Mouse (Mus musculus): ENCODE results near the gene Slc26a3.

Slc26a3 gene
- long read RNA-seq, experiment 1: 0 reads
- long read RNA-seq, experiment 2: 0 reads

DNA sequence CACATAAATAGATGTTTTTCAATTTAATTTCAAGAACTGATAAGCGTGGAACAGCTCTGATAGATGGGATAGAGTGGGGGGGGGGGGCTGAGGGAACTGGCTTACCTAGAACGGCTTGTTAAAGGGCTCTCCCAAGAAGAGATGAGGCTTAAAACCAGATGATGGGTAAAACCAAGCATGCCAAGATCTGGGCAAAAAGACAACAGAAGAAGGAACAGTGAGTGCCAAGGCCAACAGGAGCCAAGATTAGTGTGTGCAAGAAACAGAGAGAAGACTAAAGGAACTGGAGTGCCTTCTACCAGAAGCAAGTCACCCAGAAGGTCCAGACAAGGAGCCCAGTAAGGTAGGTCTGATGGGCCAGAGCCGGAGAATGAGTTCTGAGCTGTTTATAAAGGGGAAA is at the start of gene Slc26a3:
Gene Slc26a3, plus strand, starts transcription at position 301 of the 400 bp plus-strand sequence.
- intact Hi-C loops (cut with DNase I): no loop called here

DNA sequence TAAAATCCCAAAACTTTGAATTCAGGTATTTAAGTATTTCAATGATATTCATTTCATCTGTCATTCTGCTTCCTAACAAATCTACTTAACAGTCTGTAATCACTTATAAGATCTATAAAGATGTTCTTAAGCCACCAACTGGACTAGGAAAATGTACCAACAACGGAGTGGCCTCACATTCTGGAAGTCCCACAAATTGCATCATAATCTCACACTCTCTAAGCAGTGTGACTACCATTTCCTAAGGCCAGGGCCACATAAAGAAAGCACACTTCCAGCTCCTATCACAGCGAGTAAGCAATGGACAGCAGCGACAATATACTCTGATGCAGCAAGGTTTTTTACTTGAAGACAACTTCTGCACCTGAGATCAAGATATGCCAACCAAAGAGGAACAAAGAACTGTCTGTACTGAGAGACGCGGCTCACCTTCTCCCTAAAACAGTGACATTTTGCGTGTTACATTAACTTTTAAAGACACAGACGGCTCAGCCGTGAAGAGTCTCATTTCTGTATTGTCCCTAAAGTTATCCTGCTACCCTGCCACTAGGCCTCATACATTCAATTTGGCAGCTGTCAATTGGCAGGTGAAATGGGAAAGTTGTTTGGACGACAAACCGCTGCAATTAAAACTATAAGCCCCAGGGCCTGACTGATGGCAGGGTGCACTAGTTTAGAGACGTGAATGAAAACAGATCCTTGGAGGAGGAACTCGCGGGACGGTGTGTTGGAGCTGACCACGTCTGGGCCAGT is 40.3 kb upstream of the Slc26a3 start:
- intact Hi-C loops (cut with DNase I): no loop called here

DNA sequence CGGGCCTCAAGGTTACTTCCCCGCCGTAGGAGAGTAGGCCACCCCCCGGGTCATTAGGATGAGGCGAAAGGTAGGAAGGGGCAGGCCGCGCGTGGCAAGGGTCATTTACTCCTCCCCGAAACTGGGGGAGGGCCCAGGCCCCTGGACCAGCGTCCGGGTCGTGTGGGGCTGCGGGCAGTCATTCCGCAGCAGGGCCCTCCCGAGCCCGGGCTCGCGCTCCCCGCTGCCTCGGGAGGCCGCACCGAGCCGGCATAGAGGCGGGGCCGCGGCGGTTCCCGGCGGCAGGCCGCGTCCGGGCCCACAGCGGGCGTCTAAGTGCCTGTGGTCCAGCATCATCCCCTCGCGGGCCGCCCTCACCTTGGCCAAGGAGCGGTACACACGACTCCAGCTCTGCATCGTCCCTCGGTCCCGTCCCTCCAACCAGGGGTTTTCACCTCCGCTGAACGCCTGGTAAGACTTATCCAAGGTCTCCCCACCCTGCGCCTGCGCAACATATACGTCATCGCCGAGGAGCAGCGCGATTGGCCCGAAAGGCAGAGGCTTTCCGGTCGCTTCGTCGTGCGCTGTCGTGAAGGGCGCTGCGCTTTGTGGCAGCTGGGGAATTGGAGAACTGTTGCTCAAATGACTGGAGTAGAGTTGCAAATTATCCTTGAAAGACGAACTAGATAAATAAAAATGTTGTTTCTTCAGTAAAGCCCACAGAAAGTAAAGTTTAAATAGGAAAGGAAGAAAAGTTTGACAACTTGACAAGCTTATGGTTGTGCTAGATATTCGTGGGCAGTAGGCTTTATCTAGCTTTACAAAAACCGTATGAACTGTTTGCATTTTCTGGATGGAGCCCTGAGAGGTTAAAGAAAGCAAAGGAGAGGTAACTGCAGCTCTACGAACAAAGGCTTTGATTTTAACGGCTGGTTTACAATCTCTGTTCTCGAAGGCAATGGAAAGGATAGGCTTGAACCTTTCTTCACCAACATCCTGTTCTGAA is 39.4 kb upstream of the Slc26a3 start, which contains the start of gene Dld:
Gene Dld, minus strand, starts transcription at position 510 of the 985 bp plus-strand sequence.
- intact Hi-C loops (cut with DNase I): no loop called here

DNA sequence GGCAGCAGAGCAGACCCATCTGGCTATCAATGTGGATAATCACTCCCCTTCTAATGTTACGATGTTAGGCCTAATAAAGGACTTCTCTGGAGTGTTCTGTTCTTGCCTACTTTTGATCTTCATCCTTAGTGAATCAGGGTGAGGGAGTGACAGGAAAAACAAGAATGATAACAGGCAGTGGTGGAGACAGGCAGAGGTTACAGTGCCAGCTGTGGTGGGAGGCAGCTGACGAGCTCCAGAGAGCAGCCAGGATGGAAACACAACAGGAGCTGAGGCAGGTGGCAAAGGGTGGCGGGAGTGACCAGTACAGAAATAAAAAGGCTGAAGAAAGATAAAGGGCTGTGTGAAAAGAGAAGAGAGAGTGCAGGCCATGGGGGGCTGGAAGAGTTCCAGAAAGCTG is 24.2 kb upstream of the Slc26a3 start:
- intact Hi-C loops (cut with DNase I): no loop called here

DNA sequence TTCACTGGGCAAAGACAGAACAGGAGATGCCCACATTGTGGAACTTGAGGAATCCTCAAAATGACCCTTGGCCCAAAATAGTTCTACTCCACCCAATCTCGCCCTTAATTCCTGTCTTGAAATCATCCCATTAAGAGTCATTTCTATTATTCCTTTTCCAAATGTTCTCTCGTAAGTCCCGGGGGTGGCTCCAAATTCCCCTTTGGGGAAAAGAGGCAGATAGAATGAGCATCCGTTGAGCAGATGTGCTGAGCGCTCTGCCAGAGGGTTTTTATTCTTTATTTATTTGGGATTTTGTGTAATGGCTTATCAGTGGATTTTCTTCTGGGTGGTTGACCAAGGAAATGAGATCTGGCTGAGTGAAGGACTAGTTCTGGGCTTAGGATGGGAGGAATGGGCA is 22.9 kb upstream of the Slc26a3 start:
- intact Hi-C loops (cut with DNase I): no loop called here

DNA sequence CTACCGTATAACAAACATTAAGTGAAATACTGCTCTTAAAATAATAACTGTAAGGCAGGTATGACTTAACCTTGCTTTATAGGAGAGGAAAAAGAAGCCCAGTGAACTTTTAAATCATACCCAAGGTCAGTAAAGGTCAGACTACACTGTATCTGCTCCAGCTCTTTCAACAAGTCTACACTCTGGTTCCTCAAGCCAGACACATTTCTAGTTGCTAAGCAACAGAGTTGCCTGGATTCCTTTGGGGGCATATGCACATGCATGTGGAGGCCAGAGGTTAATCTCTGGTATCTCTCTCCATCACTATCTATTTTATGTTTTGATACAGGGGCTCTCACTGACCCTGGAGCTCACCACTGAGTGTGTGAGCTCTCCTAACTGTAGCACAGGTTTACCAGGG is 21.6 kb upstream of the Slc26a3 start:
- intact Hi-C loops (cut with DNase I): no loop called here

DNA sequence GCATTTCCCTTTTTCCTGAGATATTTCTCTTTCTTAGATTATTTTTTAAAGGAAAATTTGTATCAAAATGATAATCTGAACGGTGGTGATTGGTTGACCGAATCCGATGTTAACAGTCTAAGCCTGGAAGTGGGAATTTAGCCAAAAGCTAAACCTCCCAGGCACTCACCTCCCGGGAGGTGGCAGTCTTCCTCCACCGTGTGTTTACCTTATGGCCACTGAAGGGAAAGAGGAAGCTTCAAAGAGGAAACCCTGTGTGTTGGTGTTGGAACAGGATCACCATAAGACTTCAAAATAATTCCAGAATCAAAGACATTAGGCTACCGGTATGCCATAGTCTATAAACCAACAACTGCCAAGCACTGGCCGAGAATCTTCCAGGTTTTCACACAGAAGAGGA is 21.0 kb upstream of the Slc26a3 start:
- intact Hi-C loops (cut with DNase I): loop anchor here (10.0 kb wide), 1 partner anchor 135 kb away; no protein-coding TSS in a partner anchor

DNA sequence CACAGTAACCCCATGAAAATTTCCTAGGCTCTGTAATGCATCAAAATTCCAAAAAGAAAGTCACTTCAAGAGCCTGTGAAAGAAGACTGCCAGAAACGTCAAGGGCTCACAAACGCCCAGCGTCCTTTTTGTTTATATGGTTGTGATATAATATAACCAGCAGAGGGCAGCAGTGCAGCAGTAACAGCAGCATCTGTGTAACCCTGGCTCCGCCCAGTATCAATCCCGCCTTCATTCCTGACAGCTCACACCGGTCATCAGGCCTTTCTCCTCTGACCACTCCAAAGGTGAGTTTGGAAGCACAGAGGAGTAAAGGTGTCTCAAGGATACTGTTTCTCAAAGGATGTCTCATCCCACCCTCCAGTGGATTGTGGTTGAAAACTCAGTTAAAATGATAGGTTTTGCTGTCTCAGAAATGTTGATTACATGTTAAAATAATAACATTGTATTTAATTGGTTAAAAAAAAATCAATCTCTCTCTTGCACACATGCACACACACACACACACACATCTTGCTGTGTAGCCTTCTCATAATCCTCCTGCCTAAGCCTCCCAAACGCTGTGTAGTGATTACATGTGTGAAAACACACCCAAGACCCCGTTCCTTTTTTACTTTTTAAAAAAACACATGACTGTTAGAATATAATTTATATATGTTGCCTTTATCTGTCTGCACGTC is 15.9 kb upstream of the Slc26a3 start:
- intact Hi-C loops (cut with DNase I): loop anchor here (10.0 kb wide), 1 partner anchor 130 kb away; no protein-coding TSS in a partner anchor

DNA sequence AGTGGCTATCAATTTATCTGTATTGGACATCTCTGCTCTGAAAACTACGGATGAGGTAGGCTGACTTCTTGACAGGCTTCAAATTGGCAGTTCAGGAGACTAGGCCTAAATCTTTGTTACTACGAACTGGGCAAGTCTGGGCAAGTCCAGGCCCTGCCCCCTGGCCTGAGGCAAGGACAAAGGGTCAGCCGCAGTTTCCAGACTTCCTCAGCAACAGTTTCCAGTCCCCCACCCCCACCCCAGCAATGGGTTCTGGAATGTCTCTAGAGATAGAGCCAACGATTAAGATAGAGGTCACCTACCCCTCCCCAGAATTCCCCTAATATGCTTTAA is 15.4 kb upstream of the Slc26a3 start:
- intact Hi-C loops (cut with DNase I): loop anchor here (10.0 kb wide), 1 partner anchor 130 kb away; no protein-coding TSS in a partner anchor

DNA sequence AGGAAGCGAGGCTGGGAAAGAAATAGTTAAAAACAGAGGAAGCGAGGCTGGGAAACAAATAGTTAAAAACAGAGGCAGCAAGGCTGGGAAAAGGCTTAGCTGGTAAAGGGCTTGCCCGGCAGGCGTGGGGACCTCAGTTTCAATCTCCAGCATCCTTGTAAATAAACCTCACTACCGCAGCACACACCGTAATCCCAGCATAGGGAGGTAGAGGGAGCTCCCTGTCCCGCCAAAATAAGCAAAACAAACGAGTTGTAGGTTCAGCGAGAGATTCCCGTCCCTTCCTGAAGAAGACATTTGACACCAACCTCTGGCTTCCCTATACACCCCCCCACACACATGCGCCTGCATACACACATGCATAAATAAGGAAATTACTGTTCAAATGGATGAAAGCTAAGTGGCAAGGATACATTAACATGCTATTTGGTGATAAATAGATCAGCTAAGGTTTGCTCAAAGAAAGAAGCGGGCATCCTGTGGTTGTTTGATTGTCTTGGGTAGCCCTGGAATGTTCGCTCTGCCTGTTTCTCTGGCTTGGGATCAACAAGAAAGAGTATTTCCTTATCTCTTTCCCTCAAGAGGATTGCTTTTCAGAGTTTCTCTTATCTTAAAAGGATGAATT is 14.2 kb upstream of the Slc26a3 start:
- intact Hi-C loops (cut with DNase I): loop anchor here (10.0 kb wide), 1 partner anchor 128 kb away; no protein-coding TSS in a partner anchor

DNA sequence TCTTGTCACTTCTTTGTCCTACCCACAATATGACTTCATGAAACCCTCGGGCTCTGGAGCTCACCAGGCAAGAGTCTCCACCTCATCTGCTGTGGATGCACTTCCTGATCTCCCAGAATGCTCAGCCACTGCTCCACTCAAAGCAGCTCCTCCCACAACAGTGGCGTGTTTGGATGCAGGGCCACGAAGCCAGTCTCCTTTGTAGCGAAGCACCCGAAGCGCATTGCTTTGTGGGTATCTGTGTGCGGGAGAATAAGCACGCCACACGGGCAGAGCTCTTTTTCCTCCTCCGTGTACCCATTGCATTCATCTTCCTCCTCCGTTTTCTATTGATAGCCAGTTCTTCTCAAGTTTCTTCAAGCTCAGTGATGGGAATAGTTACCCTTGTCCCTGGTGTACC is 13.4 kb upstream of the Slc26a3 start:
- intact Hi-C loops (cut with DNase I): loop anchor here (10.0 kb wide), 1 partner anchor 128 kb away; no protein-coding TSS in a partner anchor

DNA sequence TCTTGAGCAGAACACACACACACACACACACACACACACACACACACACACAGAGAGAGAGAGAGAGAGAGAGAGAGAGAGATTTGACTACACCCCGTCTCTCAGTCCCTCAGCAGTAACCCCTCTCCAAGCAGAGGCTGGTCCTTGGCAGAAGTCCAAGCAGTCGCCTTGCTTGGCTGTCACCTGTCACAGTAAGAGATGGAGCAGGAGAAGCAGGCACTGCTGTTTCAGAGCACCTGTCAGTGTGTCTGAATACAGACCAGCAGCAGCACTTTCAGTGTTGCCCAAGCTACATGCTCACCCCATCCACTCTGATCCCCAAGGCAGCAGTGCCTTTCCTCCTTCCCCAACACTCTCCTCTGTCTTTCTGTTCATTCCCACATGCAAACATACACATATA is 9.8 kb upstream of the Slc26a3 start:
- intact Hi-C loops (cut with DNase I): no loop called here

DNA sequence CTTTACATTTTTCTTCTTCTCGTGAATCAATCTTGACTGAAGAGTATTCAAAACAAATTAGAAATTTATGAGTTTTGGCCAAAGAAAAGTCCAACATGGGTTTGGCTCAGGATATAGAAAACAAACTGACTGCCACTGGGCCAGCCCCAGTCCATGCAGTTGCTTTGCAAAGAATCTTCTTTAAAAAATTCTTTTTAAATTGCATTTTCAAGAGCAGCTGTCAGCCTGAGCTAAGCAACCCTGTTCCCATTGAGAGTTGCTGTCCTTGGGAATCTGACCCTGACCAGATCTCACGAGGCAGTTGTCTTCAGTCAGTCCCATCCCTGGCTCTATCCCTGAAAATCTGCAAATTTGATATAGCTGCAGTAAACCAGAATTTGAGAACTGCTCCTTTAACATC is 8.2 kb upstream of the Slc26a3 start:
- intact Hi-C loops (cut with DNase I): no loop called here

DNA sequence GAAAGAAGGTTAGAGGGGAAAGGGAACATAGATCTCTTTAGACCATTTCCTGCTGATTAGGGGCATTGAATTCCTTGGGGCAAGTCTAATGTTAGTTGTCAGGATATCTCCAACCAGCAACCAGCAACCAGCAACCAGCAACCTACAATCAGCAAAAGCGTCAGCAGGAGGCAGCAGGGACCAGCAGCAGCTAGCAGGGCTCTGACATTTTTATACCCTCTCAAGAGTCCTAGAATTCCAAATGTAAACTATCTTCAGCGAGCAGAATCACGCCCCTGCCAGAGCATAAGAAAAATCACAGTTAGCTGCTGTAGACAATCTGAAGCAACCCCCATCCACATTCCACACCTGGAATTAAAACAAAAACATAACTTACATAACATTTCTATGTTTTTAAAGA is 3.4 kb upstream of the Slc26a3 start:
- intact Hi-C loops (cut with DNase I): no loop called here

DNA sequence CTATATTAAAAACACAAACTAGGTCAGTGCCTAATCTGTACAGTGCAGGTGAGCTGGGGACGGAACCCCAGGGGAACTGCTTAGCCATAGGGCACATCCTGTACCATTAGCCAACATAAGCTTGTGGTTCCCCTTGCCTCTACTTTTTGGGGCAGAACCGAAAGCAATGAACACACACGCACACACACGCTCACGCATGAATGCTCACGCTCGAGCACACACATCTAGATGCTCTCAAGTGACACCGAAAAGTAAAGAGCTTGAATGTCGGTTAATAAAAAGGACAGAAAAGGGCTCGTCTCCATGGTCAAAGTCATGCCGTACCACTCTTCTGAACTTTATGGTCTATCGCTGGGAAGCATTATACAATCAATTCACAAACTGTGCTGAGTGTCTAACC is 1.0 kb downstream of the Slc26a3 start:
- intact Hi-C loops (cut with DNase I): no loop called here

DNA sequence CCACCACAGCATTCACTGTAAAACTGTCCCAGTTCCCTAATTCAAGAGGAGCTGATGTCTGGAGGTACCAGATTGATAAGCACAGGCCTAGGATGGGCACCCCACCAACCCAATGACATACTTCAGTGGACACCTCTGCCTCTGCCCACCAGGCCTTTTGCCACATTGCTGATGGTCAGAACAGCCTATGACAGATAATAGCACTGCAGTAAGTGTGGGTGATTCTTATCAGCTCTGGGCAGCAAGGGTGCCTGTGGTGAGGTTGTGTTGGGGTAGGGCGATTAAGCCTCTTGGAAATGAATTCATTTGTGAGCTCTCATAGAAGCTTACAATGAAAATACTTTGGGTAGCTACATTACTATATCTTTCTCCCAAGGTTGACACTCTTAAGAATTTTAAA is 5.2 kb downstream of the Slc26a3 start:
- intact Hi-C loops (cut with DNase I): no loop called here

DNA sequence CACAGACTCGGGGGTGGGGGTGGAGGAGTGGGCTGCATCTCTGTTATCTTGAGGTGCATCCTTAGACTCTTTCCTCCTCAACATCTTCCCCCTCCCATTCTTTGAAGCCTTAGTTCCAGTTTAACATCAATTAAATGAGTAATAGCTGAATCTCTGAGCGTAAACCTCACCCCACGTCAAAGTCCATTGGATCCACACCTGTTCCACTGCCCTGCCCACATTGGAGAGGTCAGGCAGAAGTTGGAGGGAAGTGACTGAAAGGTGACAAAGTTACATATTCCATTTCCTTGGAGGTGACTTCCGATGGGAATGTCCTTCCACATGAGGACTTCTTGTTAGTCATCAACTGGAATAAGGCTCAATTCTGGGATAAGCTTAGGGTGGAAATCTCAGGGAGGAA is 7.0 kb downstream of the Slc26a3 start:
- intact Hi-C loops (cut with DNase I): no loop called here

DNA sequence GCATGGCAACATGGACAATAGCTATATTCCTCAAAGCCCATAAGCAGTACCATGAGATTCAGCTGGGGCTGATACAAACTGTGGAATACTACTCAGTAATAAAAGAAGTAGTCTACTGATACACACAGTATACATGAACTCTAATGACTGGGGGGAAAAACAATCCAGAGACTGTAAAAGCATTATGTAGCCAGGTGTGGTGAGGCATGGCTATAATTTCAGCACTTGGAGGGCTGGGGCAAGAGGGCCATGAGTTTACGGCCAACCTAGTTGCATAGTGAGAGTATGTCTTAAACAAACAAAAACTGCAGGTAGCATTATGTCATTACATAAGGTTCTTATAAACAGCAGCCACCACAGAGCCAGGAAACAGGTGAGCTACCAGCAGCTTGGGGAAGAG is 10.2 kb downstream of the Slc26a3 start:
- intact Hi-C loops (cut with DNase I): no loop called here

DNA sequence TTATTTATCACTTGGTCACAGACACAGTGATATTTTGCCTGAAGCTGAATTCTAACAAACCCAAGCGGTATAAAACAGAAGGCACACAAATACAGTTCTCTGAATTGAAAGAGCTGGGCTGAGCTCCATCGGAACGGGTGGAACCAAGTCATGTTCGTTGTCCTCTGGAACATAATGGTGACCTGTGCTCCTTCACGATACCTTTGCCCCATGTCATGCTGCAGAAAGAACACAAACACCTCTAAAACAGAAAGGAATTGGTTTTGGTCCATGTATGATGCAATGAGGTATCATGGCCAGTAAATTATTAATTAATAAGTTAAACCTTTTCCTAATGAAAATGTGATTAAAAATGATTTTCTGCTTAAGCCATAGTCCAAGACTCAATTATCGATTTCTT is 11.3 kb downstream of the Slc26a3 start:
- intact Hi-C loops (cut with DNase I): no loop called here

DNA sequence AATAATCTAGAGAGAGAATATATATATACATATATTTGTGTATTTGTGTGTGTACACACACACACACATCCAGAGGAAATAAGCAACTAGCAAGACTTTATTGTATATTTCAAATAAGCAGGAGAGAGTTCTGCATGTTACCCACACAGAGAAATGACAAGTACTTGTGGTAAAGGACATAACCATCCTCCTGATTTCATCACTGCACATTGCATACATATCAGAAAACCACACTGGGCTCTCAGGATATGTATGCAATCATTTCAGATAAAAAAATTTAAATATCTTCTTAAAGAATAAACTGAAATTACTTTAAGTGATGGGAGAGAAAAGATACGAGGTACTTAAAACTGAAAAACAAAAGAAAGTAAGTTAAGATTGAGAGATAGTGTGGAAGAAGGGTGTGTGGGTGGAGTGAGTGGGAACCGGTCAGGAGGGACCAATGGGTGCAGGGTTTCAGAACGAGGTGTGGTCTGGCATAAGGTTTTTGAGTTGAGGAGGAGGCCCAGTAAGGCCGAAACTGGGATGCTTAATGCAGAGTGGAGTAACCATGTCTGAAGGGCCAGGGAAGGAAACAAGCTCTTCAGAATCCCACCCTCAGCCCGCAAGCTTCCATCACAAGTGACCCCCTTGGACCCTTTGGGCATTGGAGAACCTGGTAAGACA is 14.0 kb downstream of the Slc26a3 start:
- intact Hi-C loops (cut with DNase I): no loop called here
